Mouse (Mus musculus) megakaryocyte-erythroid progenitor cell, adult 5-6 weeks (primary cell): ENCODE data around the gene Cux2. TPM values are rescaled to one million over a fixed set of nuclear protein-coding genes. Genes with fewer than 3 reads are reported as not detected.

Source experiments
- ATAC-seq: replicated peaks from 2 replicates; pipeline ENCODE4 v1.8.0; 2016; ENCODE audit warnings: mild to moderate bottlenecking, inconsistent platforms; ENCODE audit not compliant: severe bottlenecking, poor library complexity, low FRiP score, low TSS enrichment
- total RNA-seq, 2 experiments: library from RNA; stranded (forward) in 1 of 2; stranded (reverse) in 1 of 2; fragments of 200-1000, 215-1000 nt in 1 of 2; fragments of >200 nt in 1 of 2; fragmentation: Nextera tagmentation in 1 of 2; gene quantifications; 2 replicates each; pipeline ENCODE4 v1.2.3; 2014 to 2017

The Cux2 gene
- total RNA-seq, 2 experiments from 2014 or later = not detected

DNA sequence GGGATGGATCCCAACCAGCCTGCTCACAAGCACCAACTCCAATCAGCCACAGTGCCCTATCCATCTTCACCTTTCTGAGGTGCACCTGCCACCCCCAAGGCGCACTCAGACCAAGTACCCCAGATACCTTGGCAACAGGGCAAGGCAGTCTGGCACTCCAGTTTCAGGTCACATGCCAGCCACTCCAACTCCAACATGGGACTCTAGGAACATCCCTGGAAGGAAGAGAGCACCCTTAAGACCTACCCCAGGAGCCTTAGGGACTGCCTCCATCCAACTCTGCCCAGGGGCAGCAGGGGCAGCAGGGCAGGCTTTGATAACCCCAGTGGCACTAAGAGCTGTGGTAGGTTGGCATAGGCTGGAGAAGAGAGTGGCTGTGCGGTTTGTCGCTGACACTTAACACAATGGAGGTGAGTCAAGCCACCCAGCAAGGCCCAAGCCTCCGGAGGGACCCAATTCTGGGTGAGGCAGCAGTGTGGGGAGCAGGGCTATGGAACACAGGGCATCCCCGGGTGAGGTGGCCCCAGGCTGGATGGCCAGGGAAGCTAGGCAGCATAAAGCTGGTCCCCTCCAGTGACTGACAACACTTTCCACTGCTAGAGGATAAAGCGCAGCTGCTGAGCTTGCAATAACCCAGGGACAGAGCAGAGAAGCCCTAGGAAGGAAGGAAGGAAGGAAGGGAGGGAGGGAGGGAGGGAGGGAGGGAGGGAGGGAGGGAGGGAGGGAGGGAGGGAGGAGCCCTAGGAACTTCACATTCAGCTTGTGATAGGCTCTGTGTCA lies 217.3 kb downstream of the Cux2 start:
- no peak for ATAC-seq

DNA sequence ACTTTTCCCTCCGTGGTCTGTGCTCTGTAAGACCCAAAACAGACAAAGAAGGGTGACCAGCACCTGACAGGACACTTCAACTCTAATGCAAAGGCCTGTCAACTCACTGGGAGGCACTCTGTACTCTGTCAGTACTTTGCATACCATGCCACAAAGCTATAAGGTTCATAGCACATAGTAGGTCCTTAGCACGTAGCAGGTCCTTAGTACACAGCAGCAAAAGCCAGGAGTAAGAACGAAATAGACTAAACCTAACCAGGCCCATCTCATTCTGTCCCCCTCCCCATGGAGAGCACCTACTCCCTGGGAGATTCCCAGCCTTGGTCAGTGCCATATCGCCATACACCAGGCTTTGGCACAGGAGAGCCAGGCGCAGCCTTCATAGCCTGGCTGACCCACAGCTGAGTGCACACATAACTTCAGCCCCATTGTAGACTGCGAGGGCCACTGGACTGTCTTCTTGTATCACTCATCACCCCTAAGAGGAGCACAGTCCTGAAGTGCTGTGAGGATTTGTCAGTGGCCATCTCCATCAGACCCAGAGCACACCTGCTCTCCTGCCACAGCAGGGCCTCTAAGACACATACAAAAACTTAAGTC lies 218.8 kb downstream of the Cux2 start:
- no peak for ATAC-seq

DNA sequence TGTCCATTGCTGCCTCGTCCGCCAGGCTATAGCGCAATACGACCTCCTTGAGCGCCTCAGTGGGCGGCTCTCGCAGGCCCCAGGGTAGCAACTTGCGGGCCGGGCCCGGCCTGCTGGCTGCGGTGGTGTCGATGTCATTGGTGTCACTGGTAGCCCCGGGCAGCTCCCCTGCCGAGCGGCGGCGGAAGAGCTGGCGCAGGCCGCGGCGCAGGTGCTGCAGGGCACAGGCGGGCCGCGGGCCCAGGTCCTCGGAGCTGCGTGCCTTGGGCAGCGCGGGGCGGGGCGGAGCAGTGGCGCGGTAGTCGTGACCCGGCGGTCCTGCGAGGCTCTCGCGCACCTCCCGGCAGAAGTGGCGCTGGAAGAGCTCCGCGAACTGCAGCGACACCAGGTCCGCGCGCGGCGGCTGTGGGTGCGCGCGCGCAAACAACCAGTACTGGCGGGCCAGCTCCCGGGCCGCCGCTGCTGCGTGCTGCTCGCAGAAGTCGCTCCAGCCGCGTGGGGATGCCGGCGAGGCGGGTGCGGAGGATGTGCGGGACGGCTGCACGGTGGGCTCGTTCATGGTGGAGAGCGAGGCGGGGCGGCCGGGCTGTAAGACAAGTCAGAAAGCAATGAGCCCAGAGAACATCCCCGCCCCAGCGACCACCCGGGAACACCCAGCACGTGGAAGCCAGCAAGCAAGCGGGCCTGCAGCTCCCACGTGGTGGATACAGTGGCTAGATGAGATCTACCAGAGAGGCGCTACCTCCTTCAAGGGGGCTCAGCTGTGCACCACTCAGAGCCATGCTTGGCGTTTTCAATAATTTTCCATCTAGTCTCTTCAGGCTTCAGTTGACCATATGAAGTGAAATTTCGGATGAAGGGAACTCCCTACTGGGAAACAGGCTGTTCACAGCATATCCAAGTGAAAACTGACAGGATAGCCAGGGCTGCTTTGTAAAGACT lies 221.1 kb downstream of the Cux2 start:
- ATAC-seq = no peak

DNA sequence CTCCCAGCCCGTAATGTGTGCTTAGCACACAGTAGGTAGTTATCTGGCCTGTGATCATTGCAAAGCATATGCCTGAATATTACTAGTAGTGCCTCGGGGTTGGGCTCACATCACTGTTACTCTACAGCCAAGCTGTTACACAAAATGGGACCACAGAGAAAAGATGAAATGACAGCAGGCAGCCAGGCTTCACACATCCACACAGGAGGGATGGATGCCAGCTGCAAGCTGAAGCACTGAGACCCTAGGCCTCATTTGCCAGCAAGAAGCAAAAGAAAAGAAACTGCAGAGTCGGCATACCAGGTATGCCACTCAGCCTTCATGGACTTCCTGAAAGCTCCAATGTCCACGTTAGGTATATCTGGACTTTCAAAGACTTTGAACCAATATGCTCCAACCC lies 222.0 kb downstream of the Cux2 start:
- ATAC-seq = no peak

DNA sequence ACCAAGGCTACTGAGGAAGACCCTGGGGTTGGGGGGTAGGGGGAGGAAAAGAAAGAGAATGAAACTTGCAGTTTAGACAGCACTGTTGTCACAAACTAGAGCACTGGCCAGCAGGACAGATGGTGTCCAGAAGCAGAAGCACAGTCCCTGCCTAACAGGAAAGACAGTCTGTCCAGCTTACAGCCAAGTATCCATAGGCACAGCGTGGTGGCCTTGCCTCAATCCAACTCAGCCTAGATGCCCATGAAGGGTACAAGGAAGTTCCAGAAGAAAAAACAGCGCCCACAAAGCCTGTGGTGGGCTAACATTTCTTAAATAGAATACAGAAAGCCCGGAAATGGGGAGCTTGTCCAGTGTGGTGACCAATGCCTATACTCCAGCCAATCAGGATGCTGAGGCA lies 224.3 kb downstream of the Cux2 start:
- no peak for ATAC-seq

DNA sequence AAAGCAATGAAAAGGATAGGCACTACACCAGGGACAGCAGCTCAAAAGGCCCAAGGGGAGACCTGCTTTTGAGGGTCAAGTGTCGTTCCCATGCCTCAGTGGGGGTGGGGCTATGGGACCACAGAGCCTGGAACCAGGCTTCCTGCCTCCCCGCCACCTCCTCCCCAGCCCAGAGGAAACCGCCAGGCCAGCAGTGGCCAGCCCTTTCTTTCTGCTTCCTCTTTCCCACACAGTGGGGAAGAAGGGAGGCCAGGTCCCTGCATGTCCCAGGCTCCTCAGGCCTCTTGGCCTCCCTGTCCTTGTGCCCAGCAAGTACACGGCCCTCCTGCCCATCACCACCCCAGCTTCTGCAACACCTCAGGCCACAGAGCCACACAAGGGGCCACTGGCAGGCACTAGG lies 225.8 kb downstream of the Cux2 start:
- no peak for ATAC-seq

DNA sequence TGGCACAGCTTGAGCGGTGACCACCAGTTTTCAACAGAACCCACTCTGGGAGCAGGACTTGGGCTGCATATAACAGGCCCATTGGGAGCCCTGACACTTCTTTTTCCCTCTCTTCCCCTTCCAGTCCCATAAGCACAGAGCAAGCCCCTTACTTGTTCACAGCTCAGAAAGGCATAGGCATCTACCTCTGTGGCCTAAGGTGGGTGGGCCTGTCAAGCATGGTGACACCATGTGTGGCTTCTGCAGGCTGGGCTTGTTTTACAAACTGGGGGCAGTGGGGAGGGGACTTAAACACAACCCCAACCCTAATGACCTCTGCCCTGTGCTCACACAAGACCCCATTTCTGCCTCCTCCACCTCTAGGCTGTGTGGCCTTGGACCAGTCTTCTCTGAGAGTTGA lies 226.2 kb downstream of the Cux2 start:
- no peak for ATAC-seq

DNA sequence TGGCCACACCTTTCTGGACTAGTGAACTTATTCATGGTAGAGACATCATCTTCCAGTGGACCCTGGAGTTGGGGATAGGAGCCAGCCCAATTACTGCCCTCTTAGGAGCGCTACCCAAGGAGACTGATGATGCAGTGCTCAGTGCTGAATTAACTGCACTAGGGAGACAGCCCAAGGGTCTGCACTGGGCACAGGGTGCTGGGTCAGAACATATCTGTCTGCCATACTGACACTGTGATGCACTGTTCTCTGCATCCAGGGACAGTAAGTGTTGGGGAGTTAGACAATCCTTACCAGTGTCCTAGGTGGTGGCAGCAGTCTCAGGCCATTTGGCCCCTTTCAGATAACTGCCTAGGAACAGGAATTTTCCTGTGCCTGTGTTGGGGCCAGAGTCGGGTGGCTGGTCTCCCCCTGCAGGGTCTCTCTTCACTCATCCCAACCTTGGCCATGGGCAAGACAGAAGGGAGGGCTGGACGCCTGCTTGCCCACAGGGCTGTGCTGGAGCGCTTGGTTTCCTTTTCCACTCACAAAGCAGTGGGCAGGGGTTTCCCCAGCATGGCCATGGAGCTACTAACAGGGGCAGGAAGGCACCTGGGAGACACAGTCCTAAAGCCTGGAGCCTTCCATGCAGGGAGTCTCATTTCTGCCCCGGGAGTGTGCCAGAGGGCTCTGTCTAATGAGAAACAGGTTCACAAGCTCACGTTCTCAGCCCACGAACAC lies 227.0 kb downstream of the Cux2 start:
- ATAC-seq = no peak

DNA sequence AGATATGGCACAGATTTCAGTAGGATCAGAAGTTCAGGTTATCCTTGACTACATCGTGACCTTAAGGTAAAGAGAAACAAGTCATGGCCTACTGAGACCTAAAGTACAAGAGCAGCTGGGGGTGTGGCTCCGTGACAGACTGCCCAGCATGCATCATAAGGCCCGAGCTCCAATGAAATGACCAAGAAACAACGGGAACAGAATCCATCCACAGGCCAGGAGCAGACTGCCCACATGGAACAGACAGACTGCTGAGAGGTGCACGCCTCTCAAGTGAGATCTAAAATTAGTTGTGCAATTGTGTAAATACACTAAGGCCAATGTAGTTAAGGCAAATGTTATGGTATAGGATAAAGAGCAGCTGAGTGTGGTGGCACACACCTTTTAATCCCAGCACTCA lies 228.3 kb downstream of the Cux2 start:
- ATAC-seq = no peak

DNA sequence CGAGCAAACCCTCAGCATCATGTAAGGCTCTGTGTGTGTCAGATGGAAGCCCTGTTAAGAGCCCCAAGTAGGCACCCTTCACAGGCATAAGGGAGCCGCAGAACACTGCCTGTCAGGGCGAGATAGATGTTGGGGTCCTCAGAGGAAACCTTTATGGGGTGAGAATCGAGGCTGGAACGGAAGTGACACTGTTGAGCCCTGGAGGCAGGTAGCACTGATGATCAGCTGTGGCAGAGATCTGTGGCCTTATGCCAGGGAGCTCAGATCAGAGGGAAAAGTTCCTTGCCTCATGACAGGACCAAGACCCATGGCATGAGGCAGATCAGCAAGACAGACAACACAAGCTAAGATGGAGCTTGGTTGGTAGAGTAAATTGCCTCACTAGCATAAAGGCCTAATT lies 228.8 kb downstream of the Cux2 start:
- ATAC-seq = no peak

DNA sequence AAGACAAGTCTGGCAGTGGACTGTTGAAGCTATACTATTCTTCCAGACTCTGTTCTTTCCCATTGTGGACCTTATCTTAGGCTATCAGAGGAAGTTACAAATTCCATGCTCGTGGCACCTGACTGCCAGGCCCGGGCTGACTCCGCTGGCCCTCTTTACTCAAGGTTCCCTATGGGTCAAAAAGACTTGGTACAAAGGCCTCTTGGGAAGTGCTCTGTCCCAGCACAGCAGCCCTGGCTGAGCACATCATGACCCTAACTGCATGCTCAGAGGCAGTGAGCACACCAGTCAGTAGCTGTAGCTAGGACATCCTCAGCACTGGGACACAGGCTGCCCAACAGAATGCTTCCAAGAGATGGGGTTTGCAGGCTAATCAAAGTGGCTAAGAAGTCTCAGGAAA lies 229.2 kb downstream of the Cux2 start:
- no peak for ATAC-seq

DNA sequence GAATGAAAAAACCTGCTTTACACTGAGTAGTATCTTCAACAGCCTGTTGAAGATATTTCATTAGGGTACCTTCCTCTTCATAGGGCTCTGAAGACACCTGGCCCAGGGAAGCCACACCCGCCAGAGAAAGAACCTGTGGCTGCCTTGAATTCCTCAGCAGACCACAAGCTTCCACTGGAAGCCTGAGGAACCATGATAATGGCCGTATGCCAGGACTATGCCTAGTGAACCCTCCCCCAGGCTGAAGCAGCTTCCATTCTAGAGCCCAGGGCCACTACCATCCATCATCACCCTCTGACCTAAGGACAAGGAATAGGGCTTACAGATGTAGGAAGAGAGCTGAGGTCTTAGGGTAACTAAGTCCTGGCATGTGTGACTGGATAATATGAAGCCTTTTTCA lies 229.7 kb downstream of the Cux2 start:
- no peak for ATAC-seq

DNA sequence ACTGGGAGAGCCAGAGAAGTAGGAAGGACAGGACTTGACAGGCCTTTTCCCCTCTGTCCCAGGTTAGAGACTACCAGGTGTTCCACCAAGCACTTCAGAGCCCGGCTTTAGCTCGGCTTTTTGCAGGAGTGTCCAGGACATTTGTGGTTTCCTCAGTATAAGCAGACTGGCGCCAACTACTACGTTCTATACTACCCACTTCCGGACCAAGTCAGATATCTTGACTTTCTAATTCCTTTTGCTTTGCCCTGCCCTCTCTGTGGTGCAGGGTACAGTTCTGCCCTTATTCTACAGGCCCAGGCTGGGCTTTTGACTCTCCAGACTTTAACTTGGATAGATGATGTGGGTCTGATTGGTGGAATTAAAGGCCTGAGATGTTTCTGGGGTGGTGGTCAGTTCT lies 230.3 kb downstream of the Cux2 start:
- ATAC-seq = no peak

DNA sequence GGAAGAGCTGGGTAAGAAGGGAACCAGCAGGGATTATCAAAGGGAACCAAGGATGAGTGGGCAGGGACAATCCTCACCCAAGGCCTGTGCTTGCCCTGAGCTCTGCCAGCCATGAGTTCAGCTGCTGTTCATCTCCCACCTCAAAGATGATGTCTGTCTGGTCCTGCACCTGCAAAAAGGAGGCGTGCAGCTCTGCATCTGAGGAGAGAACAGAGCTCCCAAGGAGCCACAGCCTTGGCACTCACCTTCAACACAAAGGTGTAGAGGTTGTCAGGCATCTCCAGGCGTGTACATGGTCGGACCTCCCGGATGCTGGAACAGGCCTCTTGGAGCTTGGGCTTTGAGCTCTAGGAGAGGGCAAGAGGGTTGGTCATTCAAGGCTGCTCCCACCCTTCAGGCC lies 231.0 kb downstream of the Cux2 start:
- no peak for ATAC-seq

DNA sequence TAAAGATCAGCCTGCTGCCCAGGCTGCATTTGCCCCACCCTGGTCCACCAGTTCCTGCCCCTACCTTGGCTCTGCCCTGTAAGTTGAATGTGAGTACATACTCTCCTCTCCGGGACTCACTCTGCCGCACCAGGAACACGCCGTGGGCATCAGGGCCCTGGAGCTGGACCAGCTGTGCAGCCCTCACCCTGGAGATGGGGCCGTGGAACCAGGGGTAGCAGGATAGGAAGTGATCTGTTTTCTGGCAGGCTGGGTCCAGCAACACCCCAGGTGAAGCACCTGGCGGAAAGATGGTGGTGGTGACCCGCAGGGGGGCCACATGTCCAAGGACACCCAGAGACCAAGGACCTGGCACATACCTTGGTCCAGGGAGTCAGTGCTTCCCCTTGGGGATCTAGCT lies 231.5 kb downstream of the Cux2 start:
- ATAC-seq = no peak

DNA sequence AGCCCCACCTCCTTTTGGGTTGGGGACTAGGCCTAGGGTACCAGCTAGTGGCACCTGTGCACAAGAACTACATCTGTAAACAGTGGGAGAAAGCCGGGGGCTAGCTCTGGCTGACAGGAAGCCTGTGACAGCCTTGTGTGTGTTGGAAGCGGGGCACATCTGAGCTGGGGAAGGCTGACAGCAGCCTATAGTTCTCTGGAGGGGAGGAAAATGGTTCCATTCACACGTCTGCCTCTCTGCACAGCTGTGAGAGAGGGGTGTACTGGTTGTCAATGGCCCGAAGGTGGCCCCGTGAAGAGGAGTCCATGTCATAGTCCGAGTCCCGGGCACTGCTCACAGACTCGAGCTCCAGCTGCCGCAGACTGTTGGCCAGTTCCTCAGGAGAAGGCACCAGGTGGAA lies 232.4 kb downstream of the Cux2 start:
- no peak for ATAC-seq

DNA sequence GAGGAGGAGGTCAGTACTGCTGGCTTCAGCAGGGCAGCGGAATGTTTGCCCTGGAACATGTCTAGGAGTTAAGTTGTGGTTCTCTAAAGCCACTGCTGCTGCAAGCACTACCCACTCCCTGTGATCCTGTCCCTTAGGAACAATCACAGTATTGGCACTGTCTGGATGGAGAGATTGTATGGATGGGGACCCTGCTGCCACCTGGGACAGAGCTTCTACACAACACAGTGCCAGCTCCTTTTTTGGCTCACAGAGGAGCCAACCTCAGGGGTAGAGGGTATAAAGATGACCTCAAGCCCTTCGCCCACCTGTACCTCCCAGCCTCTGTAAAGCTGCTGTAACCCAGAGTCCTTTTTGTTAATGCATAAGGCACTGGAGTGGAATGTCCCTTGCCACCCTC lies 233.3 kb downstream of the Cux2 start:
- no peak for ATAC-seq

DNA sequence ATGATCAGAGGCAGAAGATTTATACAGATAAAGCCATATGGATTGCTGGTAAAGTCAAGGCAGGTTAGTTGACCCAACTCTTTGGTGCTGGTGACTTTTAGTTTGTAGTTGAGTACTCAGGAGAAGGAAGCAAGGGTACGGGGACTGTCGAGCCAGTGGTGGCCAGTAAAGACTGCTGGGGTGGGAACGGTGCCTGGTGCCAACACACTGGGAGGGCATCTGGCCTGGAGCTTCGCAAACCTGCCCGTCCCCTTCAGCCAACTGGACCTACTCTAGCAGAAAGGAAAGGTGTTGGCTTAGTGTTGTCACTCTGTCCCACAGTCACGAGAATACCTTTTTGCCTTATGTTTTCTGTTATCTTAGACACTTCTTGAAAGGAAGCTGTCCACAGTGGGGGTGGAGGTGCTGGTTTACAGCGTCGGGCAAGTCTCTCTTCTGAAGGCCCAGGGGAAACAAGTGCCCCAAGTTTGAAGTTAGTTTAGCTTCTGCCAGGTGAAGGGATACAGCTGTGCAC lies 234.0 kb downstream of the Cux2 start:
- ATAC-seq = no peak

DNA sequence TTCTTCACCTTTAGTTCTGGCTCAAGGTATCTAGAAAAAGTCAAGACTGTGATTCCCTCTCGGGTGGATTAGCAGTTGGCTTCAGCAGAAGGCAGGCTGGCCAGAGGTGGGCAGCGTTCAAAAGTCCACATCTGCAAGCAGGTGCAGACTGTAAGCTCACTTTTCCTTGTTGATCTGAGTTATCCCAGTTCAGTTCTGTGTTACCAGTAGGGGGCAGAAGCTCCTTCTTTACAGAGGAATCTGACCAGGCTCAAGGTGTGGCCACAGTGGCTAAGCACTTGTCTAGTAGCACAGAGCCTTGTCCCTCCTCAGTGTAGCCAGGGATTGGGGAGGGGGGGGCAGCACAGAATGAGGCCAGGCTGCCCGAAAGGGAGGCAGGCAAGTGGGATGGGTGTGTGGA lies 234.8 kb downstream of the Cux2 start:
- 0 out of 2 replicates have a peak, but pooled peaks have one; percentile 11 for ATAC-seq

DNA sequence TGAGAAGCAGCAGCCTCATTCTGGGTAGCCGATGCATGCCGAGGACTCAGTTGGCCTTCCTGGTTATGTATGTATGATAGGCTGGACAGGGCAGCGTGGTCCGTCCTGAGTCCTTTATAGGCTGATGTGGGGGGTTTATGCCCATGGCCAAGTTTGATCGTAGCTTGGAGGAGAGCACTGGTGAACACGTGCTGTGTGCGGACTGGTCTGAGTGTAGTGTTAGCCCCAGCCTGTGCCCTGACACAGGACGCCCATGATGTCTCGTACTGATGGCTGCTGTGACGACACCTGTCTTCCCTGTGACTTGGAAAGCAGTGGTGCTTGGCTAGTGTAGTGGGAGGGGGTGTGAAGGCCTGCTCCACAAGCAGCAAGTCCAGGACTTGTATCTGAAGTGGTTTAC lies 236.2 kb downstream of the Cux2 start:
- no peak for ATAC-seq
